Mouse (Mus musculus): ENCODE measurements at regions not wholly inside any gene's neighbourhood (a gene's known extent, or its start where the extent isn't known, plus 50 kb on each side); places are given as distances from the start of the nearest gene placed in this dataset.
A peak's percentile ranks its signal among the peaks of the same experiment; 100 is the strongest.
"Not testable (repeated sequence)": the region's sequence is repeated elsewhere in the genome, so short reads cannot be mapped to it uniquely, and the experiment has no call there.

- no peak for ATAC-seq (ENCODE audit: insufficient number of reproducible peaks, insufficient read depth, low FRiP score, low read depth)
- peak overlapping the region; percentile 13; the same call in 1 of the 2 replicates for H3K4me2 ChIP-seq (ENCODE audit: low read length)
- H3K4me1 ChIP-seq (ENCODE audit: control insufficient read depth in 2 of 2, insufficient read depth in 2 of 2, low read length in 2 of 2): peaks cover 10 to 13% of the 10 kb centered on the region in 2 experiments
- no peaks in the 10 kb centered on the region for H3K36me3 ChIP-seq (ENCODE audit: control insufficient read depth, insufficient read depth, low read length)
- H3K27ac ChIP-seq (replicated peaks in 1 of 2; ENCODE audit: control insufficient read depth in 1 of 2, insufficient read depth in 1 of 2, low read depth in 2 of 2, low read length in 2 of 2): no peak overlapping the region
- no peak overlapping the region for H3K4me3 ChIP-seq (ENCODE audit: control insufficient read depth in 1 of 2, insufficient read depth in 1 of 2, low read depth in 1 of 2, low read length in 2 of 2)
- no peaks in the 10 kb centered on the region for H3K27me3 ChIP-seq (ENCODE audit: control insufficient read depth, insufficient read depth, low read length)
- no peaks in the 10 kb centered on the region for H3K9me3 ChIP-seq (ENCODE audit: control insufficient read depth, low read length)
- WGBS: 32% methylated on average over 10 of the region's 10 CpGs
- no peak overlapping the region for H3K9ac ChIP-seq (ENCODE audit: low read length)
Observed at GRCm38 (mm10) chr9:115841684-115842083, 67.6 kb upstream of the Gadl1 start.

GRCm38 (mm10) chr9:115844340-115844739 lies 64.9 kb upstream of the Gadl1 start:
- no peaks in the 10 kb centered on the region for H3K36me3 ChIP-seq (ENCODE audit: control insufficient read depth, insufficient read depth, low read length)
- H3K27ac ChIP-seq (replicated peaks in 1 of 2; ENCODE audit: control insufficient read depth in 1 of 2, insufficient read depth in 1 of 2, low read depth in 2 of 2, low read length in 2 of 2): no peak overlapping the region
- no peaks in the 10 kb centered on the region for H3K9me3 ChIP-seq (ENCODE audit: control insufficient read depth, low read length)
- H3K27me3 ChIP-seq (ENCODE audit: control insufficient read depth, insufficient read depth, low read length): no peaks in the 10 kb centered on the region
- no peak overlapping the region for H3K4me2 ChIP-seq (ENCODE audit: low read length)
- no peak overlapping the region for H3K4me3 ChIP-seq (ENCODE audit: control insufficient read depth in 1 of 2, insufficient read depth in 1 of 2, low read depth in 1 of 2, low read length in 2 of 2)
- WGBS: 70% methylated on average over 4 of the region's 4 CpGs
- no peak overlapping the region for H3K9ac ChIP-seq (ENCODE audit: low read length)
- ATAC-seq (ENCODE audit: insufficient number of reproducible peaks, insufficient read depth, low FRiP score, low read depth): no peak
- H3K4me1 ChIP-seq (ENCODE audit: control insufficient read depth in 2 of 2, insufficient read depth in 2 of 2, low read length in 2 of 2): peaks cover 10 to 13% of the 10 kb centered on the region in 2 experiments

- Histone ChIP-seq H3K9ac (ENCODE audit: low read length) (no peak overlapping the region), H3K4me2 (ENCODE audit: low read length) (no peak overlapping the region), H3K9me3 (ENCODE audit: control insufficient read depth, low read length) (no peaks in the 10 kb centered on the region), H3K27ac (replicated peaks in 1 of 2; ENCODE audit: control insufficient read depth in 1 of 2, insufficient read depth in 1 of 2, low read depth in 2 of 2, low read length in 2 of 2) (no peak overlapping the region), H3K27me3 (ENCODE audit: control insufficient read depth, insufficient read depth, low read length) (no peaks in the 10 kb centered on the region), H3K4me1 (ENCODE audit: control insufficient read depth in 2 of 2, insufficient read depth in 2 of 2, low read length in 2 of 2) (peaks cover 10 to 13% of the 10 kb centered on the region in 2 experiments), H3K36me3 (ENCODE audit: control insufficient read depth, insufficient read depth, low read length) (no peaks in the 10 kb centered on the region), H3K4me3 (ENCODE audit: control insufficient read depth in 1 of 2, insufficient read depth in 1 of 2, low read depth in 1 of 2, low read length in 2 of 2) (no peak overlapping the region)
- WGBS: 73% methylated on average over 5 of the region's 5 CpGs
- ATAC-seq (ENCODE audit: insufficient number of reproducible peaks, insufficient read depth, low FRiP score, low read depth): no peak
Observed at GRCm38 (mm10) chr9:115845091-115845490, 64.2 kb upstream of the Gadl1 start.

GRCm38 (mm10) chr9:115847289-115848074 lies 61.8 kb upstream of the Gadl1 start:
- Histone ChIP-seq H3K27ac (replicated peaks in 1 of 2; ENCODE audit: control insufficient read depth in 1 of 2, insufficient read depth in 1 of 2, low read depth in 2 of 2, low read length in 2 of 2) (no peak overlapping the region), H3K4me2 (ENCODE audit: low read length) (peak overlapping the region; percentile 3; the same call in 1 of the 2 replicates), H3K9me3 (ENCODE audit: control insufficient read depth, low read length) (no peaks in the 10 kb centered on the region), H3K36me3 (ENCODE audit: control insufficient read depth, insufficient read depth, low read length) (no peaks in the 10 kb centered on the region), H3K9ac (ENCODE audit: low read length) (no peak overlapping the region), H3K4me1 (ENCODE audit: control insufficient read depth in 2 of 2, insufficient read depth in 2 of 2, low read length in 2 of 2) (peaks cover 0 to 2% of the 10 kb centered on the region in 2 experiments; a peak in 1 of 4 replicates), H3K4me3 (ENCODE audit: control insufficient read depth in 1 of 2, insufficient read depth in 1 of 2, low read depth in 1 of 2, low read length in 2 of 2) (no peak overlapping the region), H3K27me3 (ENCODE audit: control insufficient read depth, insufficient read depth, low read length) (no peaks in the 10 kb centered on the region)
- ATAC-seq (ENCODE audit: insufficient number of reproducible peaks, insufficient read depth, low FRiP score, low read depth): no peak
- WGBS: 50% methylated on average over 12 of the region's 12 CpGs

GRCm38 (mm10) chr9:115853210-115853842 lies 55.9 kb upstream of the Gadl1 start:
- H3K4me3 ChIP-seq (ENCODE audit: control insufficient read depth in 1 of 2, insufficient read depth in 1 of 2, low read depth in 1 of 2, low read length in 2 of 2); H3K4me1 ChIP-seq (ENCODE audit: control insufficient read depth in 2 of 2, insufficient read depth in 2 of 2, low read length in 2 of 2); H3K9ac ChIP-seq (ENCODE audit: low read length); H3K9me3 ChIP-seq (ENCODE audit: control insufficient read depth, low read length); ATAC-seq (ENCODE audit: insufficient number of reproducible peaks, insufficient read depth, low FRiP score, low read depth); H3K27me3 ChIP-seq (ENCODE audit: control insufficient read depth, insufficient read depth, low read length); H3K27ac ChIP-seq (replicated peaks in 1 of 2; ENCODE audit: control insufficient read depth in 1 of 2, insufficient read depth in 1 of 2, low read depth in 2 of 2, low read length in 2 of 2); H3K4me2 ChIP-seq (ENCODE audit: low read length); H3K36me3 ChIP-seq (ENCODE audit: control insufficient read depth, insufficient read depth, low read length): not testable (repeated sequence)
- 80% methylated on average over 5 of the region's 5 CpGs for WGBS

GRCm38 (mm10) chr9:115857301-115857700 lies 52.0 kb upstream of the Gadl1 start:
- H3K9ac ChIP-seq (ENCODE audit: low read length): no peak overlapping the region
- no peaks in the 10 kb centered on the region for H3K4me1 ChIP-seq (ENCODE audit: control insufficient read depth in 2 of 2, insufficient read depth in 2 of 2, low read length in 2 of 2)
- WGBS: 85% methylated on average over 7 of the region's 7 CpGs
- H3K9me3 ChIP-seq (ENCODE audit: control insufficient read depth, low read length): no peaks in the 10 kb centered on the region
- ATAC-seq (ENCODE audit: insufficient number of reproducible peaks, insufficient read depth, low FRiP score, low read depth): no peak
- H3K36me3 ChIP-seq (ENCODE audit: control insufficient read depth, insufficient read depth, low read length): no peaks in the 10 kb centered on the region
- no peak overlapping the region for H3K4me2 ChIP-seq (ENCODE audit: low read length)
- no peak overlapping the region for H3K27ac ChIP-seq (replicated peaks in 1 of 2; ENCODE audit: control insufficient read depth in 1 of 2, insufficient read depth in 1 of 2, low read depth in 2 of 2, low read length in 2 of 2)
- H3K27me3 ChIP-seq (ENCODE audit: control insufficient read depth, insufficient read depth, low read length): no peaks in the 10 kb centered on the region
- H3K4me3 ChIP-seq (ENCODE audit: control insufficient read depth in 1 of 2, insufficient read depth in 1 of 2, low read depth in 1 of 2, low read length in 2 of 2): no peak overlapping the region

GRCm38 (mm10) chr9:115858848-115859247 lies 50.4 kb upstream of the Gadl1 start:
- Histone ChIP-seq H3K27ac (replicated peaks in 1 of 2; ENCODE audit: control insufficient read depth in 1 of 2, insufficient read depth in 1 of 2, low read depth in 2 of 2, low read length in 2 of 2) (no peak overlapping the region), H3K9me3 (ENCODE audit: control insufficient read depth, low read length) (no peaks in the 10 kb centered on the region), H3K27me3 (ENCODE audit: control insufficient read depth, insufficient read depth, low read length) (no peaks in the 10 kb centered on the region), H3K36me3 (ENCODE audit: control insufficient read depth, insufficient read depth, low read length) (no peaks in the 10 kb centered on the region), H3K4me1 (ENCODE audit: control insufficient read depth in 2 of 2, insufficient read depth in 2 of 2, low read length in 2 of 2) (no peaks in the 10 kb centered on the region), H3K4me2 (ENCODE audit: low read length) (no peak overlapping the region), H3K4me3 (ENCODE audit: control insufficient read depth in 1 of 2, insufficient read depth in 1 of 2, low read depth in 1 of 2, low read length in 2 of 2) (no peak overlapping the region), H3K9ac (ENCODE audit: low read length) (no peak overlapping the region)
- ATAC-seq (ENCODE audit: insufficient number of reproducible peaks, insufficient read depth, low FRiP score, low read depth): no peak
- 35% methylated on average over 3 of the region's 3 CpGs for WGBS

Measured in heart, embryonic 14.5 days (tissue).